Comparison of ENCODE assay signal across 9 mouse cellular contexts in genomic region chr14:40959586-40959985, GRCm38 (mm10). TPM values are rescaled to one million over a fixed set of nuclear protein-coding genes. Genes with fewer than 3 reads are reported as not detected.
A peak's percentile ranks its signal among the peaks of the same experiment; 100 is the strongest.
DNase-seq lines count a peak whose midpoint lies in the region; ATAC-seq and TF ChIP-seq lines count a peak whose summit lies in the region.
"Had no signal": no experiment of that assay in that cellular context is flagged by ENCODE, and none has a peak within 500 bp of the region (broad histone marks: within the 10 kb centered on the region; RNA-seq: fewer than 3 reads in every experiment).

No protein-coding gene starts in this region.

- 42% methylated on average over 3 of the region's 3 CpGs for WGBS in heart, embryonic 13.5 days
- 49% methylated on average over 3 of the region's 3 CpGs for WGBS in midbrain, embryonic 10.5 days
- WGBS in midbrain, embryonic 16.5 days, result 20% methylated on average over 3 of the region's 3 CpGs

- H3K27me3 ChIP-seq in heart, embryonic 13.5 days (replicated peaks), result no peaks in the 10 kb centered on the region
- no peaks in the 10 kb centered on the region for H3K27me3 ChIP-seq in midbrain, embryonic 10.5 days (ENCODE audit: low read depth, poor library complexity, severe bottlenecking)
- H3K27me3 ChIP-seq in midbrain, embryonic 16.5 days (ENCODE audit: control insufficient read depth, insufficient read depth, low read depth, low read length), result no peaks in the 10 kb centered on the region
- no peaks in the 10 kb centered on the region for H3K27me3 ChIP-seq in myocyte (ENCODE audit: control insufficient read depth, insufficient read depth, insufficient read length)

- peaks cover 71% of the 10 kb centered on the region for H3K79me2 ChIP-seq in myocyte (ENCODE audit: control insufficient read depth, insufficient read depth)

- 0 out of 2 replicates have a peak overlapping the region, but pooled peaks have one; percentile 2 for H3K4me2 ChIP-seq in heart, embryonic 13.5 days
- H3K4me2 ChIP-seq in midbrain, embryonic 16.5 days (ENCODE audit: low read length), result no peak overlapping the region
- H3K4me2 ChIP-seq in myocyte (ENCODE audit: low read depth), result peak overlapping the region; percentile 85

- H3K4me3 ChIP-seq in heart, embryonic 13.5 days, result no peak overlapping the region
- 0 out of 2 replicates have a peak overlapping the region, but pooled peaks have one; percentile 9 for H3K4me3 ChIP-seq in midbrain, embryonic 10.5 days
- no peak overlapping the region for H3K4me3 ChIP-seq in midbrain, embryonic 16.5 days (ENCODE audit: low read depth, low read length)
- no peak overlapping the region for H3K4me3 ChIP-seq in myocyte
- H3K4me3 ChIP-seq: erythroblast, embryonic 14.5 days had no signal

- no peak for TF ChIP-seq POLR2A in myocyte (IDR thresholded peaks at IDR 0.05; ENCODE audit: insufficient read length, low read depth)

- peak overlapping the region; percentile 37; the same call in 1 of the 2 replicates for H3K9ac ChIP-seq in heart, embryonic 13.5 days
- H3K9ac ChIP-seq in midbrain, embryonic 16.5 days (ENCODE audit: low read depth, low read length), result no peak overlapping the region

- H3K4me1 ChIP-seq in heart, embryonic 13.5 days, result peaks cover 90% of the 10 kb centered on the region
- peaks cover 90% of the 10 kb centered on the region for H3K4me1 ChIP-seq in midbrain, embryonic 10.5 days
- H3K4me1 ChIP-seq in midbrain, embryonic 16.5 days (ENCODE audit: control insufficient read depth, insufficient read depth, low read length), result peaks cover 61% of the 10 kb centered on the region

- no peak for DNase-seq in heart, postnatal 14 days
- no peak for DNase-seq in midbrain, embryonic 10.5 days (ENCODE audit: low spot score)
- DNase-seq in urinary bladder, adult 2 months (ENCODE audit: low spot score), result no peak
- no peak for DNase-seq in urinary bladder, postnatal 10 days (ENCODE audit: low spot score)

- no peak overlapping the region for H3ac ChIP-seq in myocyte (ENCODE audit: control insufficient read depth, insufficient read length)

- H3K36me3 ChIP-seq in heart, embryonic 13.5 days, result no peaks in the 10 kb centered on the region
- no peaks in the 10 kb centered on the region for H3K36me3 ChIP-seq in midbrain, embryonic 10.5 days
- no peaks in the 10 kb centered on the region for H3K36me3 ChIP-seq in midbrain, embryonic 16.5 days (ENCODE audit: control insufficient read depth, insufficient read depth, low read length)
- H3K36me3 ChIP-seq in myocyte (ENCODE audit: control insufficient read depth, insufficient read depth), result no peaks in the 10 kb centered on the region

- H3K27ac ChIP-seq in heart, embryonic 13.5 days (replicated peaks), result peak overlapping the region; percentile 54
- H3K27ac ChIP-seq in midbrain, embryonic 10.5 days (replicated peaks), result peak overlapping the region; percentile 98
- H3K27ac ChIP-seq in midbrain, embryonic 16.5 days (ENCODE audit: low read length), result no peak overlapping the region

- ATAC-seq in heart, embryonic 13.5 days (ENCODE audit: extremely low read depth, insufficient number of reproducible peaks, low FRiP score, low TSS enrichment), result no peak
- ATAC-seq in midbrain, embryonic 16.5 days, result no peak
- ATAC-seq in granulocyte monocyte progenitor cell, adult 5-6 weeks (replicated peaks; ENCODE audit: poor library complexity, severe bottlenecking), result 0 out of 2 replicates have a peak, but pooled peaks have one; percentile 5

- intact Hi-C loops in heart, postnatal 14 days (cut with DNase I), result no loop called here

- H3K9me3 ChIP-seq in heart, embryonic 13.5 days, result no peaks in the 10 kb centered on the region
- H3K9me3 ChIP-seq in midbrain, embryonic 10.5 days (replicated peaks), result no peaks in the 10 kb centered on the region
- H3K9me3 ChIP-seq in midbrain, embryonic 16.5 days (replicated peaks; ENCODE audit: control insufficient read depth, low read length, poor library complexity, severe bottlenecking), result no peaks in the 10 kb centered on the region

TF ChIP-seq in myocyte, 11 proteins besides CTCF, POLR2A, EP300 and RAD21:
- no peak for TF ChIP-seq CEBPB (IDR thresholded peaks at IDR 0.05; ENCODE audit: insufficient read depth, poor library complexity, severe bottlenecking)
- TF ChIP-seq REST (IDR thresholded peaks at IDR 0.05; ENCODE audit: insufficient read depth, insufficient read length), result no peak
- TF ChIP-seq MYOG (IDR thresholded peaks at IDR 0.05; ENCODE audit: control insufficient read depth in 1 of 3, insufficient read depth in 1 of 3, insufficient read length in 2 of 3, low read depth in 2 of 3), result peak in 1 of 3 experiments; percentile 11
- TF ChIP-seq E2F4 (IDR thresholded peaks at IDR 0.05; ENCODE audit: insufficient read depth), result no peak
TF ChIP-seq in myocyte: peak in this region for 1.

RNA-seq across cellular contexts. Expression of gene Tspan14, which starts 7.0 kb away (rescaled TPM):
- 40.8 and 42.0 TPM in 2 replicates for polyA plus RNA-seq in heart, embryonic 13.5 days (2015; fragmentation: Nextera tagmentation; extraction: Ambion mirVana)
- 10 to 100 TPM; 27.9 to 28.7 TPM for total RNA-seq in heart, postnatal 14 days (2021)
- polyA plus RNA-seq in midbrain, embryonic 10.5 days (2016; fragmentation: Nextera tagmentation; extraction: Ambion mirVana), result 90.6 and 101 TPM in 2 replicates
- 61.7 and 66.1 TPM in 2 replicates for polyA plus RNA-seq in midbrain, embryonic 16.5 days (2015; fragmentation: Nextera tagmentation; extraction: Ambion mirVana)
- 44.0 and 48.2 TPM in 2 replicates for total RNA-seq in granulocyte monocyte progenitor cell, adult 5-6 weeks (2014; fragmentation: Nextera tagmentation)
- total RNA-seq in granulocyte monocyte progenitor cell, adult 5-6 weeks (2017), result 37.8 and 40.1 TPM in 2 replicates
- polyA plus RNA-seq in myocyte (2012; fragmentation: generic; extraction: Trizol), result 90.6 TPM
- 55.9 and 58.9 TPM in 2 replicates for polyA plus RNA-seq in urinary bladder, adult 2 months (2012; rRNA removed)

RNA-seq across cellular contexts. Expression of gene Fam213a, which starts 54.0 kb away (rescaled TPM):
- 48.6 and 50.4 TPM in 2 replicates for polyA plus RNA-seq in heart, embryonic 13.5 days (2015; fragmentation: Nextera tagmentation; extraction: Ambion mirVana)
- 10 to 100 TPM; 17.1 to 22.2 TPM for total RNA-seq in heart, postnatal 14 days (2021)
- polyA plus RNA-seq in midbrain, embryonic 10.5 days (2016; fragmentation: Nextera tagmentation; extraction: Ambion mirVana), result 45.4 and 46.5 TPM in 2 replicates
- 105 and 111 TPM in 2 replicates for polyA plus RNA-seq in midbrain, embryonic 16.5 days (2015; fragmentation: Nextera tagmentation; extraction: Ambion mirVana)
- 7.5 and 11.0 TPM in 2 replicates for total RNA-seq in granulocyte monocyte progenitor cell, adult 5-6 weeks (2014; fragmentation: Nextera tagmentation)
- 10.6 and 11.6 TPM in 2 replicates for total RNA-seq in granulocyte monocyte progenitor cell, adult 5-6 weeks (2017)
- 1.8 TPM for polyA plus RNA-seq in myocyte (2012; fragmentation: generic; extraction: Trizol)
- polyA plus RNA-seq in urinary bladder, adult 2 months (2012; rRNA removed), result 52.2 and 61.9 TPM in 2 replicates

Comparison
In these comparisons a context has a peak if more than half of its experiments do, and no peak if none do; other contexts are left out.
1. RNA of gene Fam213a, which starts 54.0 kb away (polyA plus RNA-seq): 105 to 111 TPM in midbrain, embryonic 16.5 days, 52.2 to 61.9 TPM in urinary bladder, adult 2 months, 48.6 to 50.4 TPM in heart, embryonic 13.5 days and 45.4 to 46.5 TPM in midbrain, embryonic 10.5 days; 1.8 TPM in myocyte (single experiment); every median in the first group is over 10 times any median in the second.